Mouse (Mus musculus) gastrocnemius, adult 2 months (tissue): ENCODE results near the gene Klc4. TPM values are rescaled to one million over a fixed set of nuclear protein-coding genes. Genes with fewer than 3 reads are reported as not detected.
A peak's percentile ranks its signal among the peaks of the same experiment; 100 is the strongest.

Source experiments
- DNase-seq: peaks from one replicate; pipeline ENCODE4 v3.0.0; 2022
- H3K27ac ChIP-seq: fragments of 200-600 bp; 2 replicates; pipeline ENCODE4 v1.8.1; 2022; ENCODE audit warnings: mild to moderate bottlenecking
- H3K4me3 ChIP-seq: fragments of 200-600 bp; 2 replicates; pipeline ENCODE4 v1.8.1; 2022; ENCODE audit warnings: mild to moderate bottlenecking, moderate library complexity
- CTCF ChIP-seq: fragments of 200-600 bp; IDR thresholded peaks from 2 replicates; pipeline ENCODE4 v1.8.1; 2022; ENCODE audit warnings: antibody characterized with exemption, mild to moderate bottlenecking, moderate library complexity
- intact Hi-C: fragments of 180-260 bp; cut with DNase I; formaldehyde crosslinking; loops from one replicate; pipeline ENCODE4 v1.15.1; 2025
- long read RNA-seq, 2 experiments: library from polyadenylated mRNA; stranded (forward); transcript quantifications; one replicate each; pipeline ENCODE4 v2.0.0; 2021
- total RNA-seq, 2 experiments: library from RNA; stranded (reverse); gene quantifications; 2 replicates each; pipeline ENCODE4 v1.2.3; 2021

Klc4 gene
- total RNA-seq, result 10 to 100 TPM; 10.9 to 13.1 TPM
- long read RNA-seq, experiment 1, partial matches to known transcripts, result 14 of 29 reads
- long read RNA-seq, experiment 1, other reads (novel, unspliced or antisense), result 11 of 29 reads
- long read RNA-seq, experiment 2, partial matches to known transcripts, result 11 of 21 reads
- long read RNA-seq, experiment 2, other reads (novel, unspliced or antisense), result 8 of 21 reads

- peak; percentile 98 for DNase-seq
- Histone ChIP-seq H3K4me3 (peak within 1 kb of the TSS; percentile 80), H3K27ac (peak within 1 kb of the TSS; percentile 99)
- no peak for TF ChIP-seq CTCF
- intact Hi-C loops, result loop anchor here (2.0 to 5.0 kb wide), 3 partner anchors 35 to 93 kb away; partner anchors contain the start of gene Klhdc3
Observed at GRCm38 (mm10) chr17:46645561-46646321, at the start of gene Klc4, which contains the start of gene Mrpl2. Klc4 (minus strand) TSS chr17:46646022. Mrpl2 (plus strand) TSS chr17:46646229.

- H3K4me3 ChIP-seq, result no peak overlapping the region
- no peak overlapping the region for H3K27ac ChIP-seq
- no peak for TF ChIP-seq CTCF
- DNase-seq, result no peak
- intact Hi-C loops, result no loop called here
Observed at GRCm38 (mm10) chr17:46694517-46695063, 48.8 kb upstream of the Klc4 start.

GRCm38 (mm10) chr17:46691390-46691789 is 45.6 kb upstream of the Klc4 start:
- intact Hi-C loops, result no loop called here
- TF ChIP-seq CTCF, result no peak
- Histone ChIP-seq H3K4me3 (no peak overlapping the region), H3K27ac (no peak overlapping the region)
- no peak for DNase-seq

GRCm38 (mm10) chr17:46690665-46691064 is 44.8 kb upstream of the Klc4 start:
- DNase-seq, result no peak
- TF ChIP-seq CTCF, result no peak
- Histone ChIP-seq H3K27ac (no peak overlapping the region), H3K4me3 (no peak overlapping the region)
- intact Hi-C loops, result no loop called here

GRCm38 (mm10) chr17:46685913-46686312 is 40.1 kb upstream of the Klc4 start:
- intact Hi-C loops, result no loop called here
- no peak overlapping the region for H3K27ac ChIP-seq

GRCm38 (mm10) chr17:46682654-46683389 is 37.0 kb upstream of the Klc4 start:
- Histone ChIP-seq H3K4me3 (no peak overlapping the region), H3K27ac (no peak overlapping the region)
- intact Hi-C loops, result loop anchor here (5.0 kb wide), 1 partner anchor 69 kb away; the partner anchor contains the start of gene Cnpy3
- TF ChIP-seq CTCF, result no peak
- no peak for DNase-seq

More at GRCm38 (mm10) chr17:46685913-46686312, 40.1 kb upstream of the Klc4 start:
- no peak for DNase-seq
- H3K4me3 ChIP-seq, result no peak overlapping the region
- no peak for TF ChIP-seq CTCF

GRCm38 (mm10) chr17:46681466-46682118 is 35.8 kb upstream of the Klc4 start:
- peak overlapping the region; percentile 92 for H3K27ac ChIP-seq
- TF ChIP-seq CTCF, result no peak
- DNase-seq, result no peak
- intact Hi-C loops, result loop anchor here (1.0 to 5.0 kb wide), 3 partner anchors 24 to 71 kb away; partner anchors contain the start of genes Cnpy3, Klc4, Mrpl2 and Ppp2r5d
- H3K4me3 ChIP-seq, result peak overlapping the region; percentile 77

- peak within 1 kb of the TSS; percentile 77 for H3K4me3 ChIP-seq
- H3K27ac ChIP-seq, result peak within 1 kb of the TSS; percentile 96
- peak; percentile 99 for DNase-seq
- no peak for TF ChIP-seq CTCF
- intact Hi-C loops, result loop anchor here (1.0 to 5.0 kb wide), 3 partner anchors 24 to 71 kb away; partner anchors contain the start of genes Cnpy3, Klc4, Mrpl2 and Ppp2r5d
Observed at GRCm38 (mm10) chr17:46680760-46681373, 35.0 kb upstream of the Klc4 start, which contains the start of gene Klhdc3. Klhdc3 (minus strand) TSS chr17:46680914.

GRCm38 (mm10) chr17:46679843-46680759 is 34.3 kb upstream of the Klc4 start:
- peak; percentile 56 for TF ChIP-seq CTCF
- peak; percentile 74 for DNase-seq
- peak overlapping the region; percentile 77 for H3K4me3 ChIP-seq
- peak overlapping the region; percentile 96 for H3K27ac ChIP-seq
- intact Hi-C loops, result loop anchor here (2.0 to 5.0 kb wide), 2 partner anchors 33 to 72 kb away; partner anchors contain the start of genes Cnpy3, Klc4 and Mrpl2

GRCm38 (mm10) chr17:46678911-46679310 is 33.1 kb upstream of the Klc4 start:
- intact Hi-C loops, result no loop called here
- TF ChIP-seq CTCF, result no peak
- Histone ChIP-seq H3K4me3 (peak overlapping the region; percentile 77), H3K27ac (peak overlapping the region; percentile 96)
- peak; percentile 69 for DNase-seq
